In genomic region chr8:11314613-11315012, GRCm38 (mm10) we compare ENCODE assay signal across 8 mouse cellular contexts. TPM values are rescaled to one million over a fixed set of nuclear protein-coding genes. Genes with fewer than 3 reads are reported as not detected.
A peak's percentile ranks its signal among the peaks of the same experiment; 100 is the strongest.
DNase-seq lines count a peak whose midpoint lies in the region; ATAC-seq lines count a peak whose summit lies in the region.

No protein-coding gene starts in this region.

- H3K36me3 ChIP-seq in heart, embryonic 10.5 days = peaks cover 21% of the 10 kb centered on the region; the same call in 1 of the 2 replicates
- 0 out of 2 replicates have a peak, but pooled peaks cover 2% of the 10 kb centered on the region for H3K36me3 ChIP-seq in lung, embryonic 15.5 days
- 0 out of 2 replicates have a peak, but pooled peaks cover 2% of the 10 kb centered on the region for H3K36me3 ChIP-seq in intestine, embryonic 16.5 days (ENCODE audit: control insufficient read depth, insufficient read depth, low read length)
- H3K36me3 ChIP-seq in stomach, embryonic 15.5 days = no peaks in the 10 kb centered on the region

- no peak for DNase-seq in heart, embryonic 10.5 days (ENCODE audit: low spot score)
- no peak for DNase-seq in heart, postnatal 10 days
- DNase-seq in lung, adult 18-20 months = no peak

- no peaks in the 10 kb centered on the region for H3K9me3 ChIP-seq in heart, embryonic 10.5 days
- H3K9me3 ChIP-seq in lung, embryonic 15.5 days = no peaks in the 10 kb centered on the region
- H3K9me3 ChIP-seq in intestine, embryonic 16.5 days (ENCODE audit: control insufficient read depth, low read length) = no peaks in the 10 kb centered on the region
- H3K9me3 ChIP-seq in stomach, embryonic 15.5 days = no peaks in the 10 kb centered on the region

- no peak for ATAC-seq in lung, embryonic 15.5 days (ENCODE audit: borderline replicate concordance, extremely low read depth, low FRiP score, low TSS enrichment)
- ATAC-seq in intestine, embryonic 16.5 days = no peak
- ATAC-seq in stomach, embryonic 15.5 days (ENCODE audit: insufficient read depth, low FRiP score, low read depth) = no peak
- no peak for ATAC-seq in CD4-positive, CD25-positive, alpha-beta regulatory T cell, adult 4 months
- ATAC-seq in cerebellum, adult (ENCODE audit: insufficient number of reproducible peaks, low FRiP score, low TSS enrichment) = no peak

- H3K9ac ChIP-seq in lung, embryonic 15.5 days = peak overlapping the region; percentile 90
- H3K9ac ChIP-seq in intestine, embryonic 16.5 days (ENCODE audit: low read depth, low read length) = peak overlapping the region; percentile 17; the same call in 1 of the 2 replicates
- H3K9ac ChIP-seq in stomach, embryonic 15.5 days = no peak overlapping the region

- peak overlapping the region; percentile 71 for H3K4me2 ChIP-seq in lung, embryonic 15.5 days
- H3K4me2 ChIP-seq in intestine, embryonic 16.5 days (ENCODE audit: low read depth, low read length) = peak overlapping the region; percentile 85
- H3K4me2 ChIP-seq in stomach, embryonic 15.5 days = peak overlapping the region; percentile 72

- 77% methylated on average over 8 of the region's 8 CpGs for WGBS in heart, embryonic 10.5 days
- WGBS in lung, embryonic 15.5 days = 78% methylated on average over 8 of the region's 8 CpGs
- WGBS in intestine, embryonic 16.5 days = 81% methylated on average over 8 of the region's 8 CpGs
- WGBS in stomach, embryonic 15.5 days = 86% methylated on average over 8 of the region's 8 CpGs

- no peaks in the 10 kb centered on the region for H3K27me3 ChIP-seq in heart, embryonic 10.5 days (ENCODE audit: insufficient read depth, poor library complexity, severe bottlenecking)
- H3K27me3 ChIP-seq in lung, embryonic 15.5 days = no peaks in the 10 kb centered on the region
- peaks cover 11% of the 10 kb centered on the region for H3K27me3 ChIP-seq in intestine, embryonic 16.5 days (replicated peaks; ENCODE audit: control insufficient read depth, insufficient read depth, low read length)
- H3K27me3 ChIP-seq in stomach, embryonic 15.5 days (replicated peaks) = no peaks in the 10 kb centered on the region

- peaks cover 82% of the 10 kb centered on the region for H3K4me1 ChIP-seq in heart, embryonic 10.5 days
- peaks cover 51% of the 10 kb centered on the region for H3K4me1 ChIP-seq in lung, embryonic 15.5 days
- H3K4me1 ChIP-seq in intestine, embryonic 16.5 days (ENCODE audit: control insufficient read depth, insufficient read depth, low read length) = peaks cover 21% of the 10 kb centered on the region
- H3K4me1 ChIP-seq in stomach, embryonic 15.5 days = peaks cover 13% of the 10 kb centered on the region

- peak overlapping the region; percentile 88 for H3K4me3 ChIP-seq in heart, embryonic 10.5 days
- peak overlapping the region; percentile 77 for H3K4me3 ChIP-seq in lung, embryonic 15.5 days
- H3K4me3 ChIP-seq in intestine, embryonic 16.5 days (ENCODE audit: low read length) = peak overlapping the region; percentile 74
- peak overlapping the region; percentile 57 for H3K4me3 ChIP-seq in stomach, embryonic 15.5 days (replicated peaks)

- 0 out of 2 replicates have a peak overlapping the region, but pooled peaks have one; percentile 98 for H3K27ac ChIP-seq in heart, embryonic 10.5 days
- no peak overlapping the region; the same call in 1 of the 2 replicates for H3K27ac ChIP-seq in lung, embryonic 15.5 days
- no peak overlapping the region for H3K27ac ChIP-seq in intestine, embryonic 16.5 days (ENCODE audit: low read length)
- H3K27ac ChIP-seq in stomach, embryonic 15.5 days = no peak overlapping the region

- intact Hi-C loops in heart, postnatal 10 days (cut with DNase I) = loop anchor here (5.0 kb wide), 1 partner anchor 37 kb away; no protein-coding TSS in a partner anchor

RNA-seq across cellular contexts. Expression of gene Col4a1, which starts 2.0 kb away (rescaled TPM):
- polyA plus RNA-seq in heart, embryonic 10.5 days (2016; fragmentation: Nextera tagmentation; extraction: Ambion mirVana) = 143 and 257 TPM in 2 replicates
- 1,000 to 10,000 TPM; 1,260 to 1,378 TPM for total RNA-seq in heart, postnatal 10 days (2021)
- polyA plus RNA-seq in lung, embryonic 15.5 days (2015; fragmentation: Nextera tagmentation; extraction: Ambion mirVana) = 335 and 360 TPM in 2 replicates
- polyA plus RNA-seq in intestine, embryonic 16.5 days (2015; fragmentation: Nextera tagmentation; extraction: Ambion mirVana) = 136 and 172 TPM in 2 replicates
- 191 and 208 TPM in 2 replicates for polyA plus RNA-seq in stomach, embryonic 15.5 days (2015; fragmentation: Nextera tagmentation; extraction: Ambion mirVana)
- under 1 TPM in 1 of 2 experiments, not detected in 1; 0.22 TPM for polyA plus RNA-seq in CD4-positive, CD25-positive, alpha-beta regulatory T cell, adult 4 months (2017; shearing (Covaris generic))

RNA-seq across cellular contexts. Expression of gene Col4a2, which starts 2.0 kb away (rescaled TPM):
- 54.9 and 97.0 TPM in 2 replicates for polyA plus RNA-seq in heart, embryonic 10.5 days (2016; fragmentation: Nextera tagmentation; extraction: Ambion mirVana)
- 100 to 1,000 TPM; 697 to 713 TPM for total RNA-seq in heart, postnatal 10 days (2021)
- polyA plus RNA-seq in lung, embryonic 15.5 days (2015; fragmentation: Nextera tagmentation; extraction: Ambion mirVana) = 121 and 126 TPM in 2 replicates
- 39.1 and 50.2 TPM in 2 replicates for polyA plus RNA-seq in intestine, embryonic 16.5 days (2015; fragmentation: Nextera tagmentation; extraction: Ambion mirVana)
- polyA plus RNA-seq in stomach, embryonic 15.5 days (2015; fragmentation: Nextera tagmentation; extraction: Ambion mirVana) = 72.1 and 81.2 TPM in 2 replicates
- not detected for polyA plus RNA-seq in CD4-positive, CD25-positive, alpha-beta regulatory T cell, adult 4 months (2017; shearing (Covaris generic))

Comparison
In these comparisons a context has a peak if more than half of its experiments do, and no peak if none do; other contexts are left out.
1. RNA of gene Col4a1, which starts 2.0 kb away (polyA plus RNA-seq): 335 to 360 TPM in lung, embryonic 15.5 days, 191 to 208 TPM in stomach, embryonic 15.5 days, 143 to 257 TPM in heart, embryonic 10.5 days and 136 to 172 TPM in intestine, embryonic 16.5 days; 0.22 TPM in CD4-positive, CD25-positive, alpha-beta regulatory T cell, adult 4 months; every median in the first group is over 100 times any median in the second.
2. RNA of gene Col4a2, which starts 2.0 kb away (polyA plus RNA-seq): 121 to 126 TPM in lung, embryonic 15.5 days, 72.1 to 81.2 TPM in stomach, embryonic 15.5 days, 54.9 to 97.0 TPM in heart, embryonic 10.5 days and 39.1 to 50.2 TPM in intestine, embryonic 16.5 days; not detected in CD4-positive, CD25-positive, alpha-beta regulatory T cell, adult 4 months; every median in the first group is over 10 times any median in the second.
3. Peak in every context shown above with its lines, with median percentiles within 50 percentile points of each other: H3K4me3 ChIP-seq and H3K4me2 ChIP-seq.